Mouse (Mus musculus) testis, adult 2 months (tissue): ENCODE data around the gene Mecp2.

ENCODE experiments used
- CTCF ChIP-seq: fragments of 200-500 bp; IDR thresholded peaks from 2 replicates; pipeline ENCODE4 v1.5.1; 2012; ENCODE audit warnings: low read depth, mild to moderate bottlenecking, inconsistent platforms, low read length, moderate library complexity; ENCODE audit not compliant: control insufficient read depth, insufficient read depth, insufficient replicate concordance
- POLR2A ChIP-seq: fragments of 200-500 bp; IDR thresholded peaks from 2 replicates; pipeline ENCODE4 v1.6.1; 2012; ENCODE audit warnings: low read depth, mild to moderate bottlenecking, inconsistent platforms, low read length, moderate library complexity; ENCODE audit not compliant: control insufficient read depth

- TF ChIP-seq CTCF: no peak
- TF ChIP-seq POLR2A: no peak
These were observed 32.6 kb upstream of the Mecp2 start, which contains the start of gene Tex28 for GRCm38 (mm10) chrX:74167738-74168137.
